Mouse (Mus musculus) embryonic facial prominence, embryonic 10.5 days (tissue): ENCODE data around the gene H2-T22. TPM values are rescaled to one million over a fixed set of nuclear protein-coding genes. Genes with fewer than 3 reads are reported as not detected.
"Not testable (repeated sequence)": the region's sequence is repeated elsewhere in the genome, so short reads cannot be mapped to it uniquely, and the experiment has no call there.

Experiments
- DNase-seq: peaks from one replicate; pipeline ENCODE4 v3.0.0-alpha.2; 2017; ENCODE audit warnings: low spot score
- H3K27ac ChIP-seq: fragments of 300-500 bp; sonication (generic); replicated peaks from 2 replicates; pipeline ENCODE4 v1.5.1; 2016; ENCODE audit warnings: mild to moderate bottlenecking
- H3K27me3 ChIP-seq: fragments of 300-500 bp; sonication (generic); replicated peaks from 2 replicates; pipeline ENCODE4 v1.6.1; 2016; ENCODE audit warnings: low read depth, mild to moderate bottlenecking; ENCODE audit not compliant: poor library complexity, severe bottlenecking
- H3K36me3 ChIP-seq: fragments of 300-500 bp; sonication (generic); replicated peaks from 2 replicates; pipeline ENCODE4 v1.6.1; 2016; ENCODE audit warnings: mild to moderate bottlenecking, moderate library complexity
- H3K4me1 ChIP-seq: fragments of 300-500 bp; sonication (generic); 2 replicates; pipeline ENCODE4 v1.6.1; 2016
- H3K4me3 ChIP-seq: fragments of 300-500 bp; sonication (generic); 2 replicates; pipeline ENCODE4 v1.5.1; 2016; ENCODE audit warnings: mild to moderate bottlenecking, moderate library complexity
- H3K9me3 ChIP-seq: fragments of 300-500 bp; sonication (generic); 2 replicates; pipeline ENCODE4 v1.6.1; 2016; ENCODE audit warnings: mild to moderate bottlenecking
- WGBS: fragments of 180-500 bp; shearing (Covaris S2); methylation state at CpG from one replicate; pipeline ENCODE4 v1.1.7; 2016; 5-methylcytosine and 5-hydroxymethylcytosine counted together
- polyA plus RNA-seq: library from polyadenylated mRNA; unstranded; fragments of >200 nt; fragmentation: Nextera tagmentation; extraction: Ambion mirVana; gene quantifications from 2 replicates; pipeline ENCODE4 v1.2.1, GENCODE M21; 2016

Gene H2-T22
- polyA plus RNA-seq, result 7.4 and 9.0 TPM in 2 replicates

- H3K4me3 ChIP-seq, result peak within 1 kb of the TSS; percentile 55
- peaks cover 32% of the 10 kb centered on the region for H3K27me3 ChIP-seq
- peak; percentile 71 for DNase-seq
- not testable (repeated sequence) for H3K9me3 ChIP-seq, H3K4me1 ChIP-seq, H3K36me3 ChIP-seq, H3K27ac ChIP-seq
- 2% methylated on average over 12 of the region's 12 CpGs for WGBS
Observed at GRCm38 (mm10) chr17:36042610-36043169, at the start of gene H2-T22, which contains the start of gene Gm6034. TSS of gene H2-T22 (minus strand) at chr17:36042747. TSS of gene Gm6034 (plus strand) at chr17:36042961.

GRCm38 (mm10) chr17:36091933-36092332, 49.4 kb upstream of the H2-T22 start:
- not testable (repeated sequence) for DNase-seq, H3K27me3 ChIP-seq, H3K4me1 ChIP-seq, H3K27ac ChIP-seq, H3K4me3 ChIP-seq, H3K36me3 ChIP-seq, H3K9me3 ChIP-seq
- no CpG with 5 or more reads among the region's 2 CpGs for WGBS

- Histone ChIP-seq H3K4me1 (peaks cover 13% of the 10 kb centered on the region), H3K27me3 (peaks cover 45% of the 10 kb centered on the region)
- H3K4me3 ChIP-seq, H3K9me3 ChIP-seq, DNase-seq, H3K36me3 ChIP-seq, H3K27ac ChIP-seq: not testable (repeated sequence)
- 82% methylated on average over 1 of the region's 1 CpGs for WGBS
Observed at GRCm38 (mm10) chr17:36085976-36086375, 43.4 kb upstream of the H2-T22 start.

- Histone ChIP-seq H3K27ac (peak overlapping the region; percentile 82), H3K27me3 (peaks cover 51% of the 10 kb centered on the region), H3K4me1 (peaks cover 13% of the 10 kb centered on the region), H3K4me3 (peak overlapping the region; percentile 69), H3K9me3 (no peaks in the 10 kb centered on the region), H3K36me3 (no peaks in the 10 kb centered on the region)
- DNase-seq, result no peak
- under 1% methylated on average over 42 of the region's 42 CpGs for WGBS
Observed at GRCm38 (mm10) chr17:36083870-36084451, 41.4 kb upstream of the H2-T22 start.

- peaks cover 51% of the 10 kb centered on the region for H3K27me3 ChIP-seq
- H3K36me3 ChIP-seq, result no peaks in the 10 kb centered on the region
- peak; percentile 82 for DNase-seq
- H3K27ac ChIP-seq, result peak overlapping the region; percentile 82
- peaks cover 13% of the 10 kb centered on the region for H3K4me1 ChIP-seq
- H3K9me3 ChIP-seq, result no peaks in the 10 kb centered on the region
- under 1% methylated on average over 46 of the region's 46 CpGs for WGBS
- peak overlapping the region; percentile 69 for H3K4me3 ChIP-seq
Observed at GRCm38 (mm10) chr17:36083266-36083869, 40.8 kb upstream of the H2-T22 start.

- Histone ChIP-seq H3K27me3 (peaks cover 51% of the 10 kb centered on the region), H3K4me1 (peaks cover 13% of the 10 kb centered on the region), H3K4me3 (peak overlapping the region; percentile 69)
- WGBS, result 19% methylated on average over 6 of the region's 6 CpGs
- not testable (repeated sequence) for H3K27ac ChIP-seq, H3K36me3 ChIP-seq, H3K9me3 ChIP-seq
- peak; percentile 10 for DNase-seq
Observed at GRCm38 (mm10) chr17:36082519-36083232, 40.1 kb upstream of the H2-T22 start.

- H3K27ac ChIP-seq, H3K9me3 ChIP-seq, H3K4me3 ChIP-seq, H3K36me3 ChIP-seq: not testable (repeated sequence)
- peak; percentile 7 for DNase-seq
- peaks cover 51% of the 10 kb centered on the region for H3K27me3 ChIP-seq
- peaks cover 13% of the 10 kb centered on the region for H3K4me1 ChIP-seq
Observed at GRCm38 (mm10) chr17:36081901-36082300, 39.4 kb upstream of the H2-T22 start.

GRCm38 (mm10) chr17:36060829-36061228, 18.3 kb upstream of the H2-T22 start:
- 34% methylated on average over 2 of the region's 2 CpGs for WGBS
- no peak overlapping the region for H3K27ac ChIP-seq
- H3K4me3 ChIP-seq, result no peak overlapping the region
- no peaks in the 10 kb centered on the region for H3K9me3 ChIP-seq
- no peaks in the 10 kb centered on the region for H3K36me3 ChIP-seq
- peak; percentile 71 for DNase-seq
- no peaks in the 10 kb centered on the region for H3K4me1 ChIP-seq
- no peaks in the 10 kb centered on the region for H3K27me3 ChIP-seq

- H3K36me3 ChIP-seq, H3K27me3 ChIP-seq, DNase-seq, H3K4me1 ChIP-seq, H3K27ac ChIP-seq, H3K9me3 ChIP-seq, H3K4me3 ChIP-seq: not testable (repeated sequence)
- 52% methylated on average over 1 of the region's 1 CpGs for WGBS
Observed at GRCm38 (mm10) chr17:36058362-36058761, 15.8 kb upstream of the H2-T22 start, which contains the start of gene Gm11127. TSS of gene Gm11127 (minus strand) at chr17:36058371.

GRCm38 (mm10) chr17:36057927-36058326, 15.4 kb upstream of the H2-T22 start:
- not testable (repeated sequence) for H3K4me1 ChIP-seq, H3K27ac ChIP-seq, DNase-seq, H3K4me3 ChIP-seq, H3K9me3 ChIP-seq, H3K27me3 ChIP-seq, H3K36me3 ChIP-seq
- WGBS, result 89% methylated on average over 25 of the region's 25 CpGs

GRCm38 (mm10) chr17:36043286-36043685, 739 bp upstream of the H2-T22 start:
- Histone ChIP-seq H3K4me3 (peak overlapping the region; percentile 55; the same call in 1 of the 2 replicates), H3K9me3 (no peaks in the 10 kb centered on the region), H3K27me3 (peaks cover 32% of the 10 kb centered on the region), H3K4me1 (peaks cover 10% of the 10 kb centered on the region), H3K27ac (no peak overlapping the region), H3K36me3 (no peaks in the 10 kb centered on the region)
- 85% methylated on average over 3 of the region's 3 CpGs for WGBS
- no peak for DNase-seq

- not testable (repeated sequence) for H3K4me1 ChIP-seq, H3K9me3 ChIP-seq, H3K27ac ChIP-seq, H3K36me3 ChIP-seq
- peak; percentile 20 for DNase-seq
- Histone ChIP-seq H3K27me3 (peaks cover 32% of the 10 kb centered on the region), H3K4me3 (peak overlapping the region; percentile 55)
- WGBS, result 2% methylated on average over 19 of the region's 19 CpGs
Observed at GRCm38 (mm10) chr17:36042055-36042454, 492 bp downstream of the H2-T22 start.
